Mouse (Mus musculus): Measurements from ENCODE around the gene Kiss1r. TPM values are rescaled to one million over a fixed set of nuclear protein-coding genes. Genes with fewer than 3 reads are reported as not detected.

Kiss1r gene
- polyA plus RNA-seq, 1 experiment from 2014 or later: 2.3 TPM

GRCm38 (mm10) chr10:79931797-79932196 lies 15.0 kb downstream of the Kiss1r start:
- no peaks in the 10 kb centered on the region for H3K9me3 ChIP-seq (ENCODE audit: control insufficient read depth, low read length)
- no peak for ATAC-seq (ENCODE audit: low read depth)
- 81% methylated on average over 9 of the region's 9 CpGs for WGBS
- no peak overlapping the region for H3K4me2 ChIP-seq (ENCODE audit: low read depth, low read length)
- peaks cover 28% of the 10 kb centered on the region for H3K4me1 ChIP-seq (ENCODE audit: control insufficient read depth, insufficient read depth, low read length)
- H3K4me3 ChIP-seq (ENCODE audit: low read depth, low read length): no peak overlapping the region
- no peak overlapping the region for H3K27ac ChIP-seq (ENCODE audit: low read depth, low read length)
- H3K27me3 ChIP-seq (ENCODE audit: control insufficient read depth, insufficient read depth, low read length): no peaks in the 10 kb centered on the region
- H3K36me3 ChIP-seq (ENCODE audit: control insufficient read depth, insufficient read depth, low read length): peaks cover 13% of the 10 kb centered on the region
- no peak overlapping the region for H3K9ac ChIP-seq (replicated peaks; ENCODE audit: low read depth, low read length)

GRCm38 (mm10) chr10:79932736-79933135 lies 16.0 kb downstream of the Kiss1r start:
- 20% methylated on average over 8 of the region's 8 CpGs for WGBS
- Histone ChIP-seq H3K9ac (replicated peaks; ENCODE audit: low read depth, low read length) (no peak overlapping the region), H3K36me3 (ENCODE audit: control insufficient read depth, insufficient read depth, low read length) (peaks cover 14% of the 10 kb centered on the region), H3K4me2 (ENCODE audit: low read depth, low read length) (no peak overlapping the region), H3K9me3 (ENCODE audit: control insufficient read depth, low read length) (no peaks in the 10 kb centered on the region), H3K27ac (ENCODE audit: low read depth, low read length) (0 out of 2 replicates have a peak overlapping the region, but pooled peaks have one; percentile 10), H3K4me1 (ENCODE audit: control insufficient read depth, insufficient read depth, low read length) (peaks cover 36% of the 10 kb centered on the region), H3K4me3 (ENCODE audit: low read depth, low read length) (no peak overlapping the region), H3K27me3 (ENCODE audit: control insufficient read depth, insufficient read depth, low read length) (no peaks in the 10 kb centered on the region)
- no peak for ATAC-seq (ENCODE audit: low read depth)

GRCm38 (mm10) chr10:79933145-79933679 lies 16.4 kb downstream of the Kiss1r start:
- H3K27ac ChIP-seq (ENCODE audit: low read depth, low read length): peak overlapping the region; percentile 39; the same call in 1 of the 2 replicates
- H3K9ac ChIP-seq (replicated peaks; ENCODE audit: low read depth, low read length): no peak overlapping the region
- peaks cover 19% of the 10 kb centered on the region for H3K36me3 ChIP-seq (ENCODE audit: control insufficient read depth, insufficient read depth, low read length)
- H3K4me1 ChIP-seq (ENCODE audit: control insufficient read depth, insufficient read depth, low read length): peaks cover 35% of the 10 kb centered on the region
- no peak overlapping the region for H3K4me2 ChIP-seq (ENCODE audit: low read depth, low read length)
- no peak overlapping the region for H3K4me3 ChIP-seq (ENCODE audit: low read depth, low read length)
- WGBS: 60% methylated on average over 9 of the region's 9 CpGs
- H3K9me3 ChIP-seq (ENCODE audit: control insufficient read depth, low read length): no peaks in the 10 kb centered on the region
- no peak for ATAC-seq (ENCODE audit: low read depth)
- no peaks in the 10 kb centered on the region for H3K27me3 ChIP-seq (ENCODE audit: control insufficient read depth, insufficient read depth, low read length)

- Histone ChIP-seq H3K4me2 (ENCODE audit: low read depth, low read length) (no peak overlapping the region), H3K27me3 (ENCODE audit: control insufficient read depth, insufficient read depth, low read length) (no peaks in the 10 kb centered on the region), H3K9ac (replicated peaks; ENCODE audit: low read depth, low read length) (no peak overlapping the region), H3K27ac (ENCODE audit: low read depth, low read length) (peak overlapping the region; percentile 39; the same call in 1 of the 2 replicates), H3K4me1 (ENCODE audit: control insufficient read depth, insufficient read depth, low read length) (peaks cover 31% of the 10 kb centered on the region), H3K4me3 (ENCODE audit: low read depth, low read length) (no peak overlapping the region), H3K9me3 (ENCODE audit: control insufficient read depth, low read length) (no peaks in the 10 kb centered on the region), H3K36me3 (ENCODE audit: control insufficient read depth, insufficient read depth, low read length) (peaks cover 19% of the 10 kb centered on the region)
- ATAC-seq (ENCODE audit: low read depth): no peak
- 24% methylated on average over 6 of the region's 6 CpGs for WGBS
Observed at GRCm38 (mm10) chr10:79933861-79934260, 17.1 kb downstream of the Kiss1r start.

GRCm38 (mm10) chr10:79934272-79934721 lies 17.5 kb downstream of the Kiss1r start:
- Histone ChIP-seq H3K27me3 (ENCODE audit: control insufficient read depth, insufficient read depth, low read length) (no peaks in the 10 kb centered on the region), H3K4me1 (ENCODE audit: control insufficient read depth, insufficient read depth, low read length) (peaks cover 29% of the 10 kb centered on the region), H3K36me3 (ENCODE audit: control insufficient read depth, insufficient read depth, low read length) (peaks cover 19% of the 10 kb centered on the region), H3K27ac (ENCODE audit: low read depth, low read length) (no peak overlapping the region; the same call in none of the 2 replicates), H3K9me3 (ENCODE audit: control insufficient read depth, low read length) (no peaks in the 10 kb centered on the region), H3K4me3 (ENCODE audit: low read depth, low read length) (no peak overlapping the region), H3K9ac (replicated peaks; ENCODE audit: low read depth, low read length) (no peak overlapping the region), H3K4me2 (ENCODE audit: low read depth, low read length) (no peak overlapping the region)
- 45% methylated on average over 13 of the region's 13 CpGs for WGBS
- peak; percentile 54; the same call in 1 of the 2 replicates for ATAC-seq (ENCODE audit: low read depth)

GRCm38 (mm10) chr10:79934794-79935569 lies 18.2 kb downstream of the Kiss1r start:
- ATAC-seq (ENCODE audit: low read depth): no peak
- H3K36me3 ChIP-seq (ENCODE audit: control insufficient read depth, insufficient read depth, low read length): peaks cover 19% of the 10 kb centered on the region
- H3K27me3 ChIP-seq (ENCODE audit: control insufficient read depth, insufficient read depth, low read length): no peaks in the 10 kb centered on the region
- no peak overlapping the region for H3K4me2 ChIP-seq (ENCODE audit: low read depth, low read length)
- H3K27ac ChIP-seq (ENCODE audit: low read depth, low read length): no peak overlapping the region; the same call in 1 of the 2 replicates
- peaks cover 29% of the 10 kb centered on the region for H3K4me1 ChIP-seq (ENCODE audit: control insufficient read depth, insufficient read depth, low read length)
- H3K9me3 ChIP-seq (ENCODE audit: control insufficient read depth, low read length): no peaks in the 10 kb centered on the region
- no peak overlapping the region for H3K4me3 ChIP-seq (ENCODE audit: low read depth, low read length)
- 91% methylated on average over 16 of the region's 16 CpGs for WGBS
- no peak overlapping the region for H3K9ac ChIP-seq (replicated peaks; ENCODE audit: low read depth, low read length)

- WGBS: 79% methylated on average over 10 of the region's 10 CpGs
- peak overlapping the region; percentile 25; the same call in 1 of the 2 replicates for H3K9ac ChIP-seq (replicated peaks; ENCODE audit: low read depth, low read length)
- no peak overlapping the region for H3K4me3 ChIP-seq (ENCODE audit: low read depth, low read length)
- H3K9me3 ChIP-seq (ENCODE audit: control insufficient read depth, low read length): no peaks in the 10 kb centered on the region
- H3K4me2 ChIP-seq (ENCODE audit: low read depth, low read length): no peak overlapping the region
- 0 out of 2 replicates have a peak overlapping the region, but pooled peaks have one; percentile 3 for H3K27ac ChIP-seq (ENCODE audit: low read depth, low read length)
- peaks cover 25% of the 10 kb centered on the region for H3K4me1 ChIP-seq (ENCODE audit: control insufficient read depth, insufficient read depth, low read length)
- H3K36me3 ChIP-seq (ENCODE audit: control insufficient read depth, insufficient read depth, low read length): peaks cover 13% of the 10 kb centered on the region
- no peaks in the 10 kb centered on the region for H3K27me3 ChIP-seq (ENCODE audit: control insufficient read depth, insufficient read depth, low read length)
- ATAC-seq (ENCODE audit: low read depth): no peak
Observed at GRCm38 (mm10) chr10:79936284-79936910, 19.6 kb downstream of the Kiss1r start.

- Histone ChIP-seq H3K9me3 (ENCODE audit: control insufficient read depth, low read length) (no peaks in the 10 kb centered on the region), H3K4me3 (ENCODE audit: low read depth, low read length) (no peak overlapping the region), H3K27ac (ENCODE audit: low read depth, low read length) (0 out of 2 replicates have a peak overlapping the region, but pooled peaks have one; percentile 3), H3K36me3 (ENCODE audit: control insufficient read depth, insufficient read depth, low read length) (peaks cover 13% of the 10 kb centered on the region), H3K4me1 (ENCODE audit: control insufficient read depth, insufficient read depth, low read length) (peaks cover 25% of the 10 kb centered on the region), H3K4me2 (ENCODE audit: low read depth, low read length) (no peak overlapping the region), H3K27me3 (ENCODE audit: control insufficient read depth, insufficient read depth, low read length) (no peaks in the 10 kb centered on the region), H3K9ac (replicated peaks; ENCODE audit: low read depth, low read length) (peak overlapping the region; percentile 25; the same call in 1 of the 2 replicates)
- 48% methylated on average over 27 of the region's 27 CpGs for WGBS
- no peak for ATAC-seq (ENCODE audit: low read depth)
Observed at GRCm38 (mm10) chr10:79936911-79937441, 20.2 kb downstream of the Kiss1r start.
